Mouse (Mus musculus) kidney, postnatal 0 days (tissue): ENCODE results near the gene Arid3c. TPM values are rescaled to one million over a fixed set of nuclear protein-coding genes. Genes with fewer than 3 reads are reported as not detected.
"Not testable (repeated sequence)": the region's sequence is repeated elsewhere in the genome, so short reads cannot be mapped to it uniquely, and the experiment has no call there.

Experiments
- ATAC-seq: fragments of 200-750 bp; cut with Nextera tagmentation; replicated peaks from 2 replicates; pipeline ENCODE4 v1.8.0; 2017; ENCODE audit warnings: low read depth, moderate number of reproducible peaks, moderate TSS enrichment, moderate library complexity; ENCODE audit not compliant: low FRiP score
- DNase-seq: peaks from one replicate; pipeline ENCODE4 v3.0.0-alpha.2; 2016; ENCODE audit warnings: low spot score
- H3K27ac ChIP-seq: fragments of 300-500 bp; sonication (generic); 2 replicates; pipeline ENCODE4 v1.5.1; 2014; ENCODE audit warnings: mild to moderate bottlenecking
- H3K27me3 ChIP-seq: fragments of 300-500 bp; sonication (generic); 2 replicates; pipeline ENCODE4 v1.6.1; 2014; ENCODE audit warnings: low read length, mixed read lengths; ENCODE audit not compliant: insufficient read depth
- H3K36me3 ChIP-seq: fragments of 300-500 bp; sonication (generic); 2 replicates; pipeline ENCODE4 v1.6.1; 2014; ENCODE audit warnings: low read length, mixed read lengths; ENCODE audit not compliant: insufficient read depth
- H3K4me1 ChIP-seq: fragments of 300-500 bp; sonication (generic); replicated peaks from 2 replicates; pipeline ENCODE4 v1.6.1; 2014; ENCODE audit warnings: antibody characterized with exemption, low read length, mixed read lengths; ENCODE audit not compliant: insufficient read depth
- H3K4me2 ChIP-seq: fragments of 300-500 bp; sonication (generic); 2 replicates; pipeline ENCODE4 v1.6.1; 2014; ENCODE audit warnings: mild to moderate bottlenecking, low read length, moderate library complexity, mixed read lengths
- H3K4me3 ChIP-seq: fragments of 300-500 bp; sonication (generic); replicated peaks from 2 replicates; pipeline ENCODE4 v1.5.1; 2014; ENCODE audit warnings: low read depth, low read length
- H3K9ac ChIP-seq: fragments of 300-500 bp; sonication (generic); 2 replicates; pipeline ENCODE4 v1.6.1; 2014; ENCODE audit warnings: low read depth, low read length
- H3K9me3 ChIP-seq: fragments of 300-500 bp; sonication (generic); replicated peaks from 2 replicates; pipeline ENCODE4 v1.6.1; 2016; ENCODE audit warnings: low read length, inconsistent platforms, mixed read lengths
- CTCF ChIP-seq: IDR thresholded peaks from 2 replicates; pipeline ENCODE4 v1.5.1; 2016; ENCODE audit warnings: antibody characterized with exemption, low read depth, mild to moderate bottlenecking, moderate library complexity
- WGBS: fragments of 180-500 bp; shearing (Covaris S2); extraction: QIAGEN DNeasy Blood & Tissue Kit; methylation state at CpG from one replicate; pipeline ENCODE4 v1.1.7; 2014; 5-methylcytosine and 5-hydroxymethylcytosine counted together
- polyA plus RNA-seq: library from polyadenylated mRNA; unstranded; fragments of >200 nt; fragmentation: Nextera tagmentation; extraction: Ambion mirVana; gene quantifications from 2 replicates; pipeline ENCODE4 v1.2.1, GENCODE M21; 2015

Arid3c gene
- 0.08 and 0.14 TPM in 2 replicates for polyA plus RNA-seq

- WGBS, result 2% methylated on average over 46 of the region's 50 CpGs
- Histone ChIP-seq H3K4me2 (peak within 1 kb of the TSS; percentile 68), H3K4me3 (peak within 1 kb of the TSS; percentile 36), H3K4me1 (0 out of 2 replicates have a peak, but pooled peaks cover 7% of the 10 kb centered on the region), H3K36me3 (no peaks in the 10 kb centered on the region), H3K27me3 (peaks cover 58% of the 10 kb centered on the region), H3K27ac (no peak within 1 kb of the TSS), H3K9ac (peak within 1 kb of the TSS; percentile 27; the same call in 1 of the 2 replicates), H3K9me3 (no peaks in the 10 kb centered on the region)
- ATAC-seq, result no peak
- no peak for DNase-seq
- no peak for TF ChIP-seq CTCF
Observed at GRCm38 (mm10) chr4:41731052-41731765, at the start of gene Arid3c. Arid3c (minus strand) TSS chr4:41731142.

- not testable (repeated sequence) for H3K9me3 ChIP-seq, H3K9ac ChIP-seq, H3K36me3 ChIP-seq, H3K4me3 ChIP-seq, H3K4me1 ChIP-seq, DNase-seq, ATAC-seq, H3K4me2 ChIP-seq, H3K27ac ChIP-seq, H3K27me3 ChIP-seq
- WGBS, result 86% methylated on average over 1 of the region's 1 CpGs
Observed at GRCm38 (mm10) chr4:41775840-41776239, 44.9 kb upstream of the Arid3c start.

DNA sequence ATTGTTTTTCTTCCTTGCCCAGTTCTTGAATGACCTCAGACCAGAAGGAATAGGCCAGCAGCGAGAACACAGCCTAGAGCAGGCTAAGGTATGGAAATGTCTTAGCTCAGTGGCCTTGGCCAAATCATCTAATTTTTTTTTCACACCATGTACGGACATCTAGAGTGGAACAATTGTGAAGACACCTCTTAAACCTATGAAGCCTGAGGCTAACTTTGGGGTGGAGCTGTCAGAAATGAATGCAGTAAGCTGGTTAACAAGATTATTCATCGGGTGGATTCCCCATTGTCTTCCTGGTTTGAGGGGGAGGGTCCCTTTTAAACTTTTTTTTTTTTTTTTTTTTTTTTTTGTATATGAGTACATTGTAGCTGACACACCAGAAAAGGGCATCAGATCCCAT is 43.6 kb upstream of the Arid3c start:
- not testable (repeated sequence) for H3K36me3 ChIP-seq, DNase-seq, H3K9ac ChIP-seq, ATAC-seq, H3K27me3 ChIP-seq, H3K9me3 ChIP-seq, H3K4me1 ChIP-seq, H3K4me3 ChIP-seq
- H3K4me2 ChIP-seq, result peak overlapping the region; percentile 39
- H3K27ac ChIP-seq, result peak overlapping the region; percentile 50; the same call in 1 of the 2 replicates
- WGBS, result 70% methylated on average over 3 of the region's 3 CpGs

- 2% methylated on average over 12 of the region's 14 CpGs for WGBS
- peak within 1 kb of the TSS; percentile 49 for H3K4me2 ChIP-seq
- H3K36me3 ChIP-seq, H3K9me3 ChIP-seq, H3K4me1 ChIP-seq, ATAC-seq, H3K27me3 ChIP-seq, H3K9ac ChIP-seq: not testable (repeated sequence)
- DNase-seq, result peak; percentile 86
- peak within 1 kb of the TSS; percentile 30 for H3K4me3 ChIP-seq
- H3K27ac ChIP-seq, result peak within 1 kb of the TSS; percentile 50; the same call in 1 of the 2 replicates
Observed at GRCm38 (mm10) chr4:41774002-41774401, 43.1 kb upstream of the Arid3c start, which contains the start of gene Ccl27a. Ccl27a (minus strand) TSS chr4:41774247.

DNA sequence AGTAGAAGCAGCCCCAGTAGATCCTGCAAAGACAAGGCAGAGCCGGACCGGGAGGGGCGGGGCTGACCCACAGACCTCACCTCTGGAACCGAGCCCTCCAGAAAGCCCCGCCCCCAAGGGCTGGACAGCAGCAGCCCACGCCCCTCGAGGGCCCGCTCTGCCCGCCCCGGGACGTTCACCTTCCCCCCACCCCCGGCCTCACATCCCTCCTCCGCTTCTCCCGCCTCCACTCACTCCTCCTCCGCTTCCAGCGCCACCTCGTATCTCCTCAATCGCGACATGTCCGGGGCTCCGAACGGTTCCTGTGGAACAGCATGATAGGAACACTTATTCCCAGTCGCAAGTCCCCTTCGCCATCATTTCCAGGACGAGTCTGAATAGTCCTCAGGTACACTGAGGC is 42.6 kb upstream of the Arid3c start:
- H3K27ac ChIP-seq, H3K36me3 ChIP-seq, ATAC-seq, H3K4me1 ChIP-seq, H3K27me3 ChIP-seq, H3K9me3 ChIP-seq, H3K9ac ChIP-seq: not testable (repeated sequence)
- WGBS, result under 1% methylated on average over 19 of the region's 25 CpGs
- Histone ChIP-seq H3K4me3 (peak overlapping the region; percentile 30), H3K4me2 (peak overlapping the region; percentile 41)
- peak; percentile 83 for DNase-seq

DNA sequence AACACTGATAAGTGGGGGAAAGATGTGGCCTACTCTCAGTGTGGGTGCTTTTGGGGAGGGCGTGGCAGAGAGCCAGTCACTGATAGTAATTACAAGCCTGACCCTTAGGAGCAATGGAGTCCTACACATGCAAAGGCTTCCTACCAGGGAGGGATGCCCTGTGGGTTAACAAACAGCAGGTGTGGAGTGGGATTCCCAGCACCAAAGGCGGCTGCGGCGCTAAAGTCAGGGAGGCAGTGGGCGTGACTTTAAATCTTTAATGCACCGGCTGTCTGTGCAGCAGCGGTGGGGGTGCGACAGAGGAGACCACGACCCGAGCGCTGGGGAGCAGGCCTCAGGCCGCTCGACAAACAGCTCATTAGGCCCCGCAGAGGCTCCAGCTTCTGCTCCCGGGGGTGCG is 42.0 kb upstream of the Arid3c start:
- not testable (repeated sequence) for H3K9ac ChIP-seq, H3K4me1 ChIP-seq, H3K4me3 ChIP-seq, ATAC-seq, H3K9me3 ChIP-seq, H3K27me3 ChIP-seq, H3K36me3 ChIP-seq, DNase-seq
- WGBS, result 4% methylated on average over 6 of the region's 16 CpGs
- H3K4me2 ChIP-seq, result peak overlapping the region; percentile 49
- H3K27ac ChIP-seq, result 0 out of 2 replicates have a peak overlapping the region, but pooled peaks have one; percentile 50

DNA sequence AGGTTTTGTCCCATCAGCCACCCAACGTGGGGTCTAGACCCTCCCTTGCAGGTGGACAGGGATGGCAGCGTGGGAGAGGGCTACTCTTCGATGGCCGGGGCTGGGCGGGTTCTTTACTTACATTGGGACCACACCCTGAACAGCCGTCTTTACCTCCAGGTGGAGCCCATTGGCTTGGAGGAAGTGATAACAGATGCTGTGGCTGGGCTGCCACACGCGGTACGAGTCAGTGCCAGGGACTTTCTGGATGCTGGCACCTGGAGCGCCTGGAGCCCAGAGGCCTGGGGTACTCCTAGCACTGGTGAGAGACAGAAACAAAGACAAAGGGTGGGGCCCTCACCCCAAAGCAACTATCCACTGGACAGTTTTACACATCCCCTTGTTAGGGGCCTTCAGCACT is 36.4 kb upstream of the Arid3c start:
- not testable (repeated sequence) for H3K9me3 ChIP-seq, H3K9ac ChIP-seq, H3K4me1 ChIP-seq, DNase-seq, H3K27me3 ChIP-seq, H3K4me3 ChIP-seq, ATAC-seq, H3K27ac ChIP-seq, H3K4me2 ChIP-seq, H3K36me3 ChIP-seq
- 83% methylated on average over 10 of the region's 10 CpGs for WGBS

- H3K4me3 ChIP-seq, H3K27ac ChIP-seq, H3K9me3 ChIP-seq, H3K9ac ChIP-seq, H3K4me2 ChIP-seq, ATAC-seq, H3K27me3 ChIP-seq, H3K36me3 ChIP-seq, DNase-seq: not testable (repeated sequence)
- 53% methylated on average over 4 of the region's 6 CpGs for WGBS
- H3K4me1 ChIP-seq, result peaks cover 31% of the 10 kb centered on the region
Observed at GRCm38 (mm10) chr4:41763176-41763575, 32.2 kb upstream of the Arid3c start.

DNA sequence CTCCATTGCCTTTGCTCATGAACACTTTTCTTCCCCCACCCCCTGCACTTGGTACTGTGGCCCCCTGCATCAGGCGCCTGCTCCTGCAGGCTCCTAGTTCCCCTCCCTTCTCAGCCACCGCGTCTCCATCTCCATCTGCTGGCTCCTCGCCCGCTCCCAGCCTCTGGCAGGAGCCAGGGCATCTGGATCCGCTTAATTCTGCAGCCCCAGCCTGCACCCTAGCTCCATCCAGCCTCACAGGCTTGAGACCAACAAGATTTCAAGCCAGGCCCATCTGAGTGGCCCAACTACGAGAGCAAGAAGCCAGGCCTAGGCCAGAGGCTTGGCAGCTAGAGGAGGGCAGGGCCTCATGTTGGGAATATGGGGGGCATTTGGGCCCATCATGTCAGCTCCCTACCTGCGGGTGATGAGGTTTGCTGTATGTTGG is 31.8 kb upstream of the Arid3c start:
- H3K9me3 ChIP-seq, H3K36me3 ChIP-seq, ATAC-seq, H3K27me3 ChIP-seq: not testable (repeated sequence)
- peaks cover 32% of the 10 kb centered on the region for H3K4me1 ChIP-seq
- 0 out of 2 replicates have a peak overlapping the region, but pooled peaks have one; percentile 51 for H3K9ac ChIP-seq
- 35% methylated on average over 8 of the region's 8 CpGs for WGBS
- DNase-seq, result peak; percentile 31
- H3K4me3 ChIP-seq, result 0 out of 2 replicates have a peak overlapping the region, but pooled peaks have one; percentile 4
- peak overlapping the region; percentile 92 for H3K27ac ChIP-seq
- H3K4me2 ChIP-seq, result peak overlapping the region; percentile 70
